Mouse (Mus musculus) kidney, postnatal 0 days (tissue): ENCODE data around the gene Sart1. TPM values are rescaled to one million over a fixed set of nuclear protein-coding genes. Genes with fewer than 3 reads are reported as not detected.

Source experiments
- ATAC-seq: fragments of 200-750 bp; cut with Nextera tagmentation; replicated peaks from 2 replicates; pipeline ENCODE4 v1.8.0; 2017; ENCODE audit warnings: low read depth, moderate number of reproducible peaks, moderate TSS enrichment, moderate library complexity; ENCODE audit not compliant: low FRiP score
- DNase-seq: peaks from one replicate; pipeline ENCODE4 v3.0.0-alpha.2; 2016; ENCODE audit warnings: low spot score
- H3K27ac ChIP-seq: fragments of 300-500 bp; sonication (generic); 2 replicates; pipeline ENCODE4 v1.5.1; 2014; ENCODE audit warnings: mild to moderate bottlenecking
- H3K27me3 ChIP-seq: fragments of 300-500 bp; sonication (generic); 2 replicates; pipeline ENCODE4 v1.6.1; 2014; ENCODE audit warnings: low read length, mixed read lengths; ENCODE audit not compliant: insufficient read depth
- H3K36me3 ChIP-seq: fragments of 300-500 bp; sonication (generic); 2 replicates; pipeline ENCODE4 v1.6.1; 2014; ENCODE audit warnings: low read length, mixed read lengths; ENCODE audit not compliant: insufficient read depth
- H3K4me1 ChIP-seq: fragments of 300-500 bp; sonication (generic); replicated peaks from 2 replicates; pipeline ENCODE4 v1.6.1; 2014; ENCODE audit warnings: antibody characterized with exemption, low read length, mixed read lengths; ENCODE audit not compliant: insufficient read depth
- H3K4me2 ChIP-seq: fragments of 300-500 bp; sonication (generic); 2 replicates; pipeline ENCODE4 v1.6.1; 2014; ENCODE audit warnings: mild to moderate bottlenecking, low read length, moderate library complexity, mixed read lengths
- H3K4me3 ChIP-seq: fragments of 300-500 bp; sonication (generic); replicated peaks from 2 replicates; pipeline ENCODE4 v1.5.1; 2014; ENCODE audit warnings: low read depth, low read length
- H3K9ac ChIP-seq: fragments of 300-500 bp; sonication (generic); 2 replicates; pipeline ENCODE4 v1.6.1; 2014; ENCODE audit warnings: low read depth, low read length
- H3K9me3 ChIP-seq: fragments of 300-500 bp; sonication (generic); replicated peaks from 2 replicates; pipeline ENCODE4 v1.6.1; 2016; ENCODE audit warnings: low read length, inconsistent platforms, mixed read lengths
- CTCF ChIP-seq: IDR thresholded peaks from 2 replicates; pipeline ENCODE4 v1.5.1; 2016; ENCODE audit warnings: antibody characterized with exemption, low read depth, mild to moderate bottlenecking, moderate library complexity
- WGBS: fragments of 180-500 bp; shearing (Covaris S2); extraction: QIAGEN DNeasy Blood & Tissue Kit; methylation state at CpG from one replicate; pipeline ENCODE4 v1.1.7; 2014; 5-methylcytosine and 5-hydroxymethylcytosine counted together
- polyA plus RNA-seq: library from polyadenylated mRNA; unstranded; fragments of >200 nt; fragmentation: Nextera tagmentation; extraction: Ambion mirVana; gene quantifications from 2 replicates; pipeline ENCODE4 v1.2.1, GENCODE M21; 2015

The Sart1 gene
- polyA plus RNA-seq, 1 experiment from 2014 or later, result 57.8 TPM

- Histone ChIP-seq H3K27ac (no peak overlapping the region), H3K4me3 (no peak overlapping the region), H3K4me1 (no peaks in the 10 kb centered on the region), H3K27me3 (no peaks in the 10 kb centered on the region), H3K9me3 (no peaks in the 10 kb centered on the region), H3K4me2 (no peak overlapping the region), H3K36me3 (no peaks in the 10 kb centered on the region), H3K9ac (no peak overlapping the region)
- 15% methylated on average over 5 of the region's 5 CpGs for WGBS
- ATAC-seq (no peak; the same call in 1 of the 2 replicates), DNase-seq (peak; percentile 84)
- peak; percentile 95 for TF ChIP-seq CTCF
Observed at GRCm38 (mm10) chr19:5337975-5338374, 50.5 kb downstream of the Sart1 start.

GRCm38 (mm10) chr19:5335441-5335840, 53.1 kb downstream of the Sart1 start, which contains the start of gene Catsper1:
Gene Catsper1, plus strand, starts transcription at chr19:5335741.
- WGBS, result 90% methylated on average over 6 of the region's 6 CpGs
- Histone ChIP-seq H3K27me3 (no peaks in the 10 kb centered on the region), H3K36me3 (no peaks in the 10 kb centered on the region), H3K9me3 (no peaks in the 10 kb centered on the region), H3K9ac (no peak within 1 kb of the TSS), H3K4me2 (no peak within 1 kb of the TSS), H3K4me3 (no peak within 1 kb of the TSS), H3K4me1 (no peaks in the 10 kb centered on the region), H3K27ac (no peak within 1 kb of the TSS)
- no peak for ATAC-seq
- no peak for DNase-seq
- no peak for TF ChIP-seq CTCF

GRCm38 (mm10) chr19:5334741-5335140, 53.8 kb downstream of the Sart1 start:
- DNase-seq (no peak), ATAC-seq (no peak)
- 77% methylated on average over 5 of the region's 5 CpGs for WGBS
- Histone ChIP-seq H3K4me2 (no peak overlapping the region), H3K9me3 (no peaks in the 10 kb centered on the region), H3K9ac (no peak overlapping the region), H3K4me3 (no peak overlapping the region), H3K4me1 (no peaks in the 10 kb centered on the region), H3K36me3 (no peaks in the 10 kb centered on the region), H3K27ac (no peak overlapping the region), H3K27me3 (no peaks in the 10 kb centered on the region)
- no peak for TF ChIP-seq CTCF

GRCm38 (mm10) chr19:5327970-5328369, 60.5 kb downstream of the Sart1 start:
- peak overlapping the region; percentile 60; the same call in 1 of the 2 replicates for H3K27ac ChIP-seq
- H3K4me2 ChIP-seq, result no peak overlapping the region
- 0 out of 2 replicates have a peak, but pooled peaks cover 3% of the 10 kb centered on the region for H3K4me1 ChIP-seq
- ATAC-seq (peak; percentile 43; the same call in 1 of the 2 replicates), DNase-seq (peak; percentile 12)
- no peaks in the 10 kb centered on the region for H3K27me3 ChIP-seq
- no peaks in the 10 kb centered on the region for H3K36me3 ChIP-seq
- no peak for TF ChIP-seq CTCF
- H3K9ac ChIP-seq, result no peak overlapping the region
- H3K9me3 ChIP-seq, result no peaks in the 10 kb centered on the region
- 67% methylated on average over 19 of the region's 19 CpGs for WGBS
- H3K4me3 ChIP-seq, result no peak overlapping the region

Other genes starting within 250 kb of the Sart1 start
- gene Pacs1, start 115.6 kb downstream of the Sart1 start, polyA plus RNA-seq, result 14.2 and 14.8 TPM in 2 replicates
- 239 and 274 TPM in 2 replicates for gene Sf3b2, start 93.2 kb downstream of the Sart1 start, polyA plus RNA-seq
- 2.2 and 2.7 TPM in 2 replicates for gene Gal3st3, start 90.4 kb downstream of the Sart1 start, polyA plus RNA-seq
- not detected in 2 replicates for gene Catsper1, start 53.0 kb downstream of the Sart1 start, polyA plus RNA-seq
- 0.29 and 1.5 TPM in 2 replicates for gene Cst6, start 39.1 kb downstream of the Sart1 start, polyA plus RNA-seq
- gene Eif1ad, start 22.0 kb downstream of the Sart1 start, polyA plus RNA-seq, result 30.8 and 34.0 TPM in 2 replicates
- 344 and 363 TPM in 2 replicates for gene Banf1, start 21.5 kb downstream of the Sart1 start, polyA plus RNA-seq
- gene Tsga10ip, start 13.8 kb upstream of the Sart1 start, polyA plus RNA-seq, result 0.31 and 0.39 TPM in 2 replicates
- 237 and 246 TPM in 2 replicates for gene Drap1, start 36.3 kb upstream of the Sart1 start, polyA plus RNA-seq
- 55.7 and 55.8 TPM in 2 replicates for gene AI837181, start 36.4 kb upstream of the Sart1 start, polyA plus RNA-seq
- 0.32 TPM in 1 of 2 replicates, not detected in the other for gene Fosl1, start 58.8 kb upstream of the Sart1 start, polyA plus RNA-seq
- 12.2 and 15.6 TPM in 2 replicates for gene Ccdc85b, start 69.2 kb upstream of the Sart1 start, polyA plus RNA-seq
- gene Fibp, start 71.9 kb upstream of the Sart1 start, polyA plus RNA-seq, result 141 and 150 TPM in 2 replicates
- gene Ctsw, start 79.8 kb upstream of the Sart1 start, polyA plus RNA-seq, result 0.79 and 1.2 TPM in 2 replicates
- gene Efemp2, start 85.3 kb upstream of the Sart1 start, polyA plus RNA-seq, result 126 and 140 TPM in 2 replicates
- 31.3 and 31.8 TPM in 2 replicates for gene Mus81, start 99.7 kb upstream of the Sart1 start, polyA plus RNA-seq
- 2,170 and 2,281 TPM in 2 replicates for gene Cfl1, start 101.8 kb upstream of the Sart1 start, polyA plus RNA-seq
- 0.13 TPM in 1 of 2 replicates, not detected in the other for gene 1700020D05Rik, start 115.1 kb upstream of the Sart1 start, polyA plus RNA-seq
- gene Snx32, start 121.8 kb upstream of the Sart1 start, polyA plus RNA-seq, result 7.6 and 8.0 TPM in 2 replicates
- 12.3 and 13.7 TPM in 2 replicates for gene Ovol1, start 171.9 kb upstream of the Sart1 start, polyA plus RNA-seq
- 7.1 and 7.2 TPM in 2 replicates for gene Ap5b1, start 179.3 kb upstream of the Sart1 start, polyA plus RNA-seq
- 107 and 128 TPM in 2 replicates for gene Rnaseh2c, start 213.2 kb upstream of the Sart1 start, polyA plus RNA-seq
- gene Kat5, start 221.5 kb upstream of the Sart1 start, polyA plus RNA-seq, result 54.0 and 56.5 TPM in 2 replicates
- 42.6 and 45.5 TPM in 2 replicates for gene Rela, start 248.8 kb upstream of the Sart1 start, polyA plus RNA-seq